Mouse (Mus musculus) heart, embryonic 14.5 days (tissue): ENCODE results near the gene Pip4p1. TPM values are rescaled to one million over a fixed set of nuclear protein-coding genes. Genes with fewer than 3 reads are reported as not detected.
"Not testable (repeated sequence)": the region's sequence is repeated elsewhere in the genome, so short reads cannot be mapped to it uniquely, and the experiment has no call there.

Experiments used
- ATAC-seq: fragments of 200-750 bp; cut with Nextera tagmentation; 2 replicates; pipeline ENCODE4 v1.8.0; 2017; ENCODE audit warnings: low read depth, moderate TSS enrichment; ENCODE audit not compliant: insufficient number of reproducible peaks, insufficient read depth, low FRiP score
- H3K27ac ChIP-seq, 2 experiments: fragments of 200-500 bp in 1 of 2; fragments of 300-500 bp in 1 of 2; sonication (generic) in 1 of 2; replicated peaks in 1 of 2; 2 replicates each; pipeline ENCODE4 v1.5.1; 2012 to 2014; ENCODE audit warnings: low read depth in 2 of 2, low read length in 2 of 2, control low read depth in 1 of 2, mild to moderate bottlenecking in 1 of 2, mixed read lengths in 1 of 2; ENCODE audit not compliant: control insufficient read depth in 1 of 2, insufficient read depth in 1 of 2
- H3K27me3 ChIP-seq: fragments of 300-500 bp; sonication (generic); 2 replicates; pipeline ENCODE4 v1.6.1; 2014; ENCODE audit warnings: mild to moderate bottlenecking, low read length, control low read depth; ENCODE audit not compliant: control insufficient read depth, insufficient read depth
- H3K36me3 ChIP-seq: fragments of 300-500 bp; sonication (generic); 2 replicates; pipeline ENCODE4 v1.6.1; 2014; ENCODE audit warnings: mild to moderate bottlenecking, control low read depth, low read length, mixed read lengths; ENCODE audit not compliant: control insufficient read depth, insufficient read depth
- H3K4me1 ChIP-seq, 2 experiments: fragments of 200-500 bp in 1 of 2; fragments of 300-500 bp in 1 of 2; sonication (generic) in 1 of 2; 2 replicates each; pipeline ENCODE4 v1.6.1; 2012 to 2014; ENCODE audit warnings: low read length in 2 of 2, control low read depth in 1 of 2, mixed read lengths in 1 of 2; ENCODE audit not compliant: control insufficient read depth in 2 of 2, insufficient read depth in 2 of 2
- H3K4me2 ChIP-seq: fragments of 300-500 bp; sonication (generic); 2 replicates; pipeline ENCODE4 v1.6.1; 2014; ENCODE audit warnings: mild to moderate bottlenecking, low read length
- H3K4me3 ChIP-seq, 2 experiments: fragments of 200-500 bp in 1 of 2; fragments of 300-500 bp in 1 of 2; sonication (generic) in 1 of 2; 2 replicates each; pipeline ENCODE4 v1.5.1; 2012 to 2014; ENCODE audit warnings: low read length in 2 of 2, mild to moderate bottlenecking in 2 of 2, control low read depth in 1 of 2, low read depth in 1 of 2, moderate library complexity in 1 of 2; ENCODE audit not compliant: control insufficient read depth in 1 of 2, insufficient read depth in 1 of 2
- H3K9ac ChIP-seq: fragments of 300-500 bp; sonication (generic); 2 replicates; pipeline ENCODE4 v1.6.1; 2014; ENCODE audit warnings: mild to moderate bottlenecking, low read length
- H3K9me3 ChIP-seq: fragments of 300-500 bp; sonication (generic); 2 replicates; pipeline ENCODE4 v1.6.1; 2016; ENCODE audit warnings: low read length, control low read depth; ENCODE audit not compliant: control insufficient read depth
- WGBS: fragments of 180-500 bp; shearing (Covaris S2); extraction: QIAGEN DNeasy Blood & Tissue Kit; methylation state at CpG from one replicate; pipeline ENCODE4 v1.1.7; 2014; 5-methylcytosine and 5-hydroxymethylcytosine counted together
- polyA plus RNA-seq: library from polyadenylated mRNA; unstranded; fragments of >200 nt; fragmentation: Nextera tagmentation; extraction: Ambion mirVana; gene quantifications from 2 replicates; pipeline ENCODE4 v1.2.1, GENCODE M21; 2014

Gene Pip4p1
- polyA plus RNA-seq, 1 experiment from 2014 or later: 35.1 TPM

DNA sequence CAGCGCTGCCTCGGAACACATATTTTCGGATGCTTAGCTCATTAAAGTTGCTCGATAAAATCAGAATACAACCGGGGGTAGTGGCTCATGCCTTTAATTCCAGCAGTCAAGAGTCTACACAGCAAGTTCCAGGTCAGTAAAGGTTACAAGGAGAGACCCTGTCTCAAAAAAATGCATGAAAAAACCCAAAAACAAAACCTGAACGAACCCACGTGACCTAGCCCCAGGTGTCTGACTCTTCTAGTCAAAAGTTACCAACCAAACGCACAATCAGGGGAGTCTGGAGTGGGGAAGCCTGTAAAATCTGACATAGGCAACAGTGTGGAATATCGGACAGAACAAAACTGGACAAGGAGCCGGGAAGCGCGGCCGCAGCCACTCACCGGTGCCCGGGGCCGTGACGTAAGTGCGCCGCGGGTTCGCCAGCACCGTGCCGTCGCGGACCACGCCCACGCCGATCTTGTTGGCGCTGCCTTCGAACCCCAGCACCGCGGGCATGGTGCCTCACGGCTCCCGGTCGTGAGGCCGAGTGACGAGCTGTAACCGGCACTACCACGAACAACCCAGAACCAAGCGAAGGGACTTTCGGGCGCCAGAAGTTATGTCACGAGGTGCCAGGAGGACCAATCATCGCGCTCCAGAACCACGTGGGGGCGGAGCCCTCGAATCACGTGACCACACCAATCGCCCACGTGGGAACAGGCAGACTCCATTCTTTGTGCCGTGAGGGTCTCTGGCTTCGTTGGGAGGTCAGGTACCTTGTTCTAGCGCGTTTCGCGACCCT, 6.2 kb downstream of the Pip4p1 start, which contains the start of the genes Osgep and Apex1:
TSS of gene Osgep (minus strand) at position 613 of the 784 bp plus-strand sequence.
TSS of gene Apex1 (plus strand) at position 688 of the 784 bp plus-strand sequence.
- H3K36me3 ChIP-seq: peaks cover 38% of the 10 kb centered on the region
- no peaks in the 10 kb centered on the region for H3K27me3 ChIP-seq
- no peaks in the 10 kb centered on the region for H3K9me3 ChIP-seq
- under 1% methylated on average over 57 of the region's 57 CpGs for WGBS
- peak within 1 kb of the TSS; percentile 91 for H3K9ac ChIP-seq
- peak within 1 kb of the TSS; percentile 87 to 89 for H3K27ac ChIP-seq
- peak; percentile 91 for ATAC-seq
- peak within 1 kb of the TSS; percentile 93 for H3K4me2 ChIP-seq
- peak within 1 kb of the TSS; percentile 67 to 88 for H3K4me3 ChIP-seq
- peaks cover 0 to 19% of the 10 kb centered on the region in 2 experiments; a peak in 2 of 4 replicates for H3K4me1 ChIP-seq

DNA sequence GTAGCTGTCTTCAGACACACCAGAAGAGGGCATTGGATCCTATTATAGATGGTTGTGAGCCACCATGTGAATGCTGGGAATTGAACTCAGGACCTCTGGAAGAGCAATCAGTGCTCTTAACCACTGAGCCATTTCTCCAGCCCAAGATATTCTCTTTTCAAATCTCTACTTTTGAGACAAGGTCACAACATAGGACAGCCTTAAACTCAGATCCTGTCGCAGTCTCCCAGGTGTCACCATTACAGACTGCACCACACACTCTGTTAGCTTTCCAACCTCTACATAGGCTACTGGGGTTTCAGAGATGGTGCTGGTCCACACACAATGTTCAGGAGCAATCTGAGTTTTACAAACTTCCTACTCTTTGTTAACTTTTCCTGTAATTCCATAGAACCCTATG, 7.2 kb downstream of the Pip4p1 start:
- not testable (repeated sequence) for H3K27me3 ChIP-seq, H3K9me3 ChIP-seq, ATAC-seq
- H3K4me1 ChIP-seq: peaks cover 0 to 16% of the 10 kb centered on the region in 2 experiments; a peak in 2 of 4 replicates
- peak overlapping the region; percentile 93 for H3K4me2 ChIP-seq
- peak overlapping the region in 1 of 2 experiments; percentile 89; a peak in 2 of 4 replicates for H3K27ac ChIP-seq
- peak overlapping the region in 1 of 2 experiments; percentile 88; a peak in 2 of 4 replicates for H3K4me3 ChIP-seq
- WGBS: 58% methylated on average over 1 of the region's 1 CpGs
- peak overlapping the region; percentile 91 for H3K9ac ChIP-seq
- H3K36me3 ChIP-seq: peaks cover 31% of the 10 kb centered on the region

DNA sequence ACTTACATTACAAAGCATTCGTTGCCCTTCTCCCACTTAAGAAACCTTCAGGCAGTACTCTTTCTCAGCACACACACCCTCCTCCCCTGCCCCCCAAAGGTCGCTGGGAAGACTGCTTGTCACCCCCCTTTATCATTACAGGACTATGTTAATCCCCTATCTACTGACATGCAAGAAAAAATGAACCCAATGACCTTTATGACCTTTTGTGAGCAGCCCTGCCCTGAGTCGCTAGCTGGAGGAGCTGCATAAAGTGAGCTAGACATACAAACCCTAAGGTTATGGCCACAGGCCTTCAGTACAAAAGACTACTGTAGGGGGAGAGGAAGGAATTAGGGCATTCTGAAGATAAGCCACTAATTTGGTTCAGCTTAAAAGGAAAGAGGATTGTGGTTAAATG, 19.3 kb downstream of the Pip4p1 start:
- Histone ChIP-seq H3K27me3 (no peaks in the 10 kb centered on the region), H3K36me3 (peaks cover 51% of the 10 kb centered on the region), H3K4me2 (no peak overlapping the region), H3K4me1 (no peaks in the 10 kb centered on the region), H3K27ac (no peak overlapping the region), H3K9ac (no peak overlapping the region), H3K9me3 (no peaks in the 10 kb centered on the region), H3K4me3 (no peak overlapping the region)
- no peak for ATAC-seq
- 53% methylated on average over 3 of the region's 3 CpGs for WGBS

DNA sequence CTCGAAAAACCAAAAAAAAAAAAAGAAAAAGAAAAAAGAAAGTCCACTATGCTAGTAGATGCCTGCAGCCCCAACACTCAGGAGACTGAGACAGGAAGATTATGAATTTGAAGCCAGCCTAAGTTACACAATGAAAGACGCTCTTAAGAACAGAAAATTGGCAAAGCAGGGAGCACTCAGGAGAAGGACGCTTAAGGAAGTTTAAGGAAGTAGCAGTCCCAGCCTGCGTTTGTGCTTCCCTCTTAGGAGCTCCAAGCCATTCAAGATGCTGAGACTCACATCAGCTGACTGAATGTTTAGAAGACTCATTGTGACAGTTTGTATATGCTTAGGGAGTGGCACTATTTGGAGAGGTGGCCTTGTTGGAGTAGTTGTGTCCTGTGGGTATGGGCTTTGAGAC, 22.5 kb downstream of the Pip4p1 start:
- no peak for ATAC-seq
- H3K4me2 ChIP-seq: no peak overlapping the region
- H3K27ac ChIP-seq: no peak overlapping the region
- no peaks in the 10 kb centered on the region for H3K9me3 ChIP-seq
- no peak overlapping the region for H3K9ac ChIP-seq
- no peaks in the 10 kb centered on the region for H3K27me3 ChIP-seq
- peaks cover 20% of the 10 kb centered on the region for H3K36me3 ChIP-seq
- 83% methylated on average over 4 of the region's 4 CpGs for WGBS
- H3K4me3 ChIP-seq: no peak overlapping the region
- peaks cover 4% of the 10 kb centered on the region in 2 experiments; a peak in 2 of 4 replicates for H3K4me1 ChIP-seq

DNA sequence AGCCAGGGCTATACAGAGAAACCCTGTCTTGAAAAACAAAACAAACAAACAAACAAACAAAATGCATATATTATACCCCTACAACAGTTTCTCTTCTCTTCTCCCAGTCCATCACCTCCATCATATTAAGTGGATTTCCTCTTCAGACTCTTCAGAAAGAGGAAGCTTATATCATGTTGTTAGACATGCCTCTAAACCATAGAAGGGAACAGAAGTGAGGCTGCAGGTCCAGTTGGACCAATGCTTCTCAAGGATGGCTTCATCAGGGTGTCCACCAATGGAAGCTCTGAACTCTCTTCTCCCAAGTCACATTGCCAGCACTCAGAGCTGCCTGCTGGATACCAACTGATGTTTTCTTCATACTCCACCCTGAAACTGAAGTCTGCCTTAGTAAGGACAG, 25.3 kb downstream of the Pip4p1 start:
- not testable (repeated sequence) for H3K4me2 ChIP-seq, ATAC-seq, H3K27ac ChIP-seq, H3K9me3 ChIP-seq, H3K27me3 ChIP-seq, H3K4me3 ChIP-seq, H3K4me1 ChIP-seq, H3K9ac ChIP-seq, H3K36me3 ChIP-seq

DNA sequence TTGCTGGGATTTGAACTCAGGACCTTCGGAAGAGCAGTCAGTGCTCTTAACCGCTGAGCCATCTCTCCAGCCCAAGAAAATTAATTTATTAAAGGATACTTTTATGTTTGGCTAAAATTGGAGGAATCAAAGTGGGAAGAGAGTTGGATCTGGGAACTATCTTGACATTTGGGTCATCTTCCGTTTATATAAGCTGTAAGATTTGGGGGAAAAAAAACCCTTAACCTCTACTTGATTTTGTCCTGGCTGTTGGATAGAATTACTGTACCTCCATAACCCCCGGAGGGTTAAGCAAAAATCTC, 25.9 kb downstream of the Pip4p1 start:
- Histone ChIP-seq H3K9me3 (no peaks in the 10 kb centered on the region), H3K27me3 (no peaks in the 10 kb centered on the region), H3K27ac (no peak overlapping the region), H3K4me2 (no peak overlapping the region), H3K36me3 (no peaks in the 10 kb centered on the region), H3K4me3 (no peak overlapping the region), H3K4me1 (peaks cover 4% of the 10 kb centered on the region in 2 experiments; a peak in 2 of 4 replicates), H3K9ac (no peak overlapping the region)
- no peak for ATAC-seq
- WGBS: 83% methylated on average over 4 of the region's 4 CpGs

DNA sequence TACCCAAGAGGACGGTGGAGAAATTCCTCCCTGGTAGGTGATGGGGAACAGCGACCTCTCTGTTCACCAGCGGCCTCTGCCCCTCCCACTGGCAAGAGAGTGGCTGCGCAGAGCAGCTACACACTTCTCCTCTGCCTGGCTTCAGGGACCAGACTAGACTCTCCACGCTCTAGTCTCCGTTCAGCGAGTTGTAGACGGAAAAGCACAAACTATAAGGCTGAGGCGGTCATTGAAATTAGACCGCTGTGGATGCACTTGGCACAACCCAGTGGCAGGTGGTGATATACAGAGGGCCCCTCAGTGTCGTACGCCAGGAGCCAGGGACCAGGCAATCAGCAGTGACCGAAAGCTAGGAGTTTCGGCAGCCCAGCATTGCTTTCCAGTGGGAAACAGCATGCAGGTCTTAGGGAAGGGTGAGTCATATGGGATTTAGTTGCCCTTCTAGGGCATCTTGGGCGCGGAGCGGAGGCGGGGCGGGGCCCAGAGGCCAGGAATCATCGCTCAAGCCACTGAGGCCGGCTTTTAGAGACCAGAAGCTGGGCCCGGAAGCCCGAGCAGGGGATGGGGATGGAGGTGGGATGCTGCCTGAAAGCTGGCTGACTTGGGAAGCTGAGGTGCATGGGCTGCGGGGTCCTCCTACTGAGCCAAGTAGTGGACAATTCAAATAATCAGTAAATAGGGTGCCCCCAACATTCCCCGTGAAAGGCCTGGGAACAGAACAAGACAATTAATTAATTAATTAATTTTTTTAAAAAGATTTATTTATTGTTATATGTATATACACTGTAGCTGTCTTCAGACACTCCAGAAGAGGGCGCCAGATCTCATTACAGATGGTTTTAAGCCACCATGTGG, 26.5 kb downstream of the Pip4p1 start:
- 3% methylated on average over 26 of the region's 26 CpGs for WGBS
- peak; percentile 70; the same call in 1 of the 2 replicates for ATAC-seq
- Histone ChIP-seq H3K27ac (peak overlapping the region in 1 of 2 experiments; percentile 12; a peak in 1 of 4 replicates), H3K4me1 (peaks cover 4% of the 10 kb centered on the region in 2 experiments; a peak in 2 of 4 replicates), H3K36me3 (no peaks in the 10 kb centered on the region), H3K9ac (peak overlapping the region; percentile 70), H3K27me3 (no peaks in the 10 kb centered on the region), H3K4me2 (peak overlapping the region; percentile 66), H3K4me3 (peak overlapping the region; percentile 44 to 45), H3K9me3 (no peaks in the 10 kb centered on the region)
